Mouse (Mus musculus): ENCODE data around the gene Gm38394.
A peak's percentile ranks its signal among the peaks of the same experiment; 100 is the strongest.
"Not testable (repeated sequence)": the region's sequence is repeated elsewhere in the genome, so short reads cannot be mapped to it uniquely, and the experiment has no call there.

Gene Gm38394

DNA sequence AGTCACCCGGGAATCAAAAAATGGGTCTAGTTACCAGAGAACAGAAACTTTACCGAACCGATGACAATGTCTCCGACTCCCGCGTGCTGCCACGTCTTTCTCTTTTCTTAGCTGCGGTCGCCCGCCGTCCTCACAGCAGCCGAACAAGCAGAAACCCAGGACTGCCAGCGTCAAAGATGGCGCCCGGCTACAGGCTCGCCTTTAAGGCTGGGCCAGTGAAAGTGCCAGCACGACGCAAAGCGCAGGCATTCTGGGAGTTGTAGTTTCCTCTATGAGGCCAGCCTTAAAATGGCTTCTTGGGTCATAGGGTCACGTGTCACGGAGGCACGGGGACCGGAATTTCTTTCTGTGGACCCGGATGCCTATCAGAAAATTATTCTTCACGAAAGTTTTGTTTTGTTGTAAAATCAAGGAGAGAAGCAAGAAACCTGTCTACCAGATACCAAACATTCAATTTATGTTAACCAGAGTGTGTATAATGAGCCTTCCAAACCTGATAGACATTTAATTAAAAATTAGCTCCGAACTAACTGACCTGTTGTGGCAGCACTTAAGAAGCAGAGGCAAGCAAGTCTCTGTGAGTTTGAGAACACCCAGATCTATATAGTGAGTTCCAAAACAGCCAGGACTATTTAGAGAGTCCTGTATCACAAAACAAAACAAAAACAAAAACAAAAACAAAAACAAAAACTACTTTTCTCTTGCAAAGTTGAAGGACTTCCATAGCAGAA, at the start of gene Gm38394:
TSS of gene Gm38394 (minus strand) at position 116 of the 731 bp plus-strand sequence.
- peak; percentile 88 to 94 for DNase-seq (ENCODE audit: low spot score in 2 of 2)

GRCm38 (mm10) chr1:133710895-133711294, 49.8 kb upstream of the Gm38394 start:
- no peak for DNase-seq (ENCODE audit: low spot score in 2 of 2)

DNA sequence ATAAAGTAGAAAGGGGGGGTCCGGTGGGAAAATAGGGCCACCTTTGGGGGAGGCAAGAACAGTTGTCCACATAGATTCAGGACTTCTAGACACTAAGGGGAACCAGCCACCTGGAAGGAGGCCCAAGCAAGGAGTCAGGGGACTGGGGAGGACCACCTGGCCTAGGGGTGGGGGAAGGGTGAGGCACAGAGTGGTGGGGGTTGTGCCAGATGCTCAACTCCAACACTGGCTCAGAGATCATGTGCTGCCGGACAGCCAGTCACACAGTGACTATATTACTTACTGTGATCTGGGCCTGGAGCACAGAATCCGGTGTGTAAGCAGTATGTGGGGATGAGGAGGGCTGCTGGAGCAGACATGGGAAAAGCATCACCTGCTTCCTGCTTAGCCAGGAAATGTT, 48.2 kb upstream of the Gm38394 start:
- DNase-seq (ENCODE audit: low spot score in 2 of 2) = no peak

DNA sequence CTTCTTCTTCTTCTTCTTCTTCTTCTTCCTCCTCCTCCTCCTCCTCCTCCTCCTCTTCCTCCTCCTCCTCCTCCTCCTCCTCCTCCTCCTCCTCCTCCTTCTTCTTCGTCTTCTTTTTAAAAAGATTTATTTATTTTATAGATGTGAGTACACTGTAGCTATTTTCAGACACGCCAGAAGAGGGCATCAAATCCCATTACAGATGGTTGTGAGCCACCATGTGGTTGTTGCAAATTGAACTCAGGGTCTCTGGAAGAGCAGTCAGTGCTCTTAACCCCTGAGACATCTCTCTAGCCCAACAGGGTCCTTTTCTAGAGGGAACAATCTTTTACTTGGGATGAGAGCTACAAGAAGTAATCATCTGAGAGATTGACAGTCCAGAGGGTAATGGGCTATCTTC, 40.7 kb upstream of the Gm38394 start:
- not testable (repeated sequence) for DNase-seq (ENCODE audit: low spot score in 2 of 2)

- no peak for DNase-seq (ENCODE audit: low spot score in 2 of 2)
Observed at GRCm38 (mm10) chr1:133697935-133698620, 37.0 kb upstream of the Gm38394 start.

DNA sequence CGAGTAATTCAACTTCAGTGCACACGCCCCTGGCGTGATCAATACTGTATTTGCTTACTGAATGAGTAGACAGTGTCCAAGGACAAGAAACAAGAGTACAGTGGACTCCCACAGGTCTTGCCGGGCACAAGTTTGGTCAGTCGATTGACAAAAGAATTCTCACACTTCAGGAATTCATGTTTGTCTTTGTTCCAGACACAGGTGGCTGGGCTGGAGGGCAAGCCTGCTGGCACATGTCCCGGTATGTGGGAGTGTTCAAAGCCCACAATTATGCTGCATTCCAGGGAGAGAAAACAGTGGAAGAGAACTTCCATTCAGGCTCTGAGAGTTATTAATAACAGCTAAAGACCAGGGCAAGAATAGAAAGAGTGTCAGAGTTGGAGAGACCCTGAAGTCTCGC, 34.8 kb upstream of the Gm38394 start:
- DNase-seq (ENCODE audit: low spot score in 2 of 2) = no peak

DNA sequence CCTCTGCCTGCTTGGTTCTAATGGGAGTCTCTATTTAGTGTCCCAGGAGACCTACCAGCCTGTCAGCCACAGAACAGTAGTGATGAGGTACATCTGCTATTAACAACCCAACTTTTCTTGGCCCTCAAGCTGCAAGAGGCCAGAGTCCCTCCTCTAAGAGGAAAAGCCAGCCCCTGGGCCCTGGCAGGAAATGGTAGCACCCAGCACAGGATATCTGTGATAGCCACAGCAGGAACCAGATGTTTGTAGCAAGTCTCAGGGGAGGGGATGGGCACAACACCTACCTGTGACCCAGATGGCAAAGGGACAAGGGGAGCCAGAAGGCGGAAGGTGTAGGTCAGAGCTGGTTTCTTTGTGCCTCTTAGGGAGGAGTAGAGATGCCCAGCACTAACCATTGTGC, 33.8 kb upstream of the Gm38394 start:
- no peak for DNase-seq (ENCODE audit: low spot score in 2 of 2)

GRCm38 (mm10) chr1:133694301-133694700, 33.2 kb upstream of the Gm38394 start:
- DNase-seq (ENCODE audit: low spot score in 2 of 2) = no peak

GRCm38 (mm10) chr1:133693536-133694114, 32.5 kb upstream of the Gm38394 start:
- DNase-seq (ENCODE audit: low spot score in 2 of 2) = no peak

GRCm38 (mm10) chr1:133692195-133692594, 31.1 kb upstream of the Gm38394 start:
- DNase-seq (ENCODE audit: low spot score in 2 of 2) = no peak

DNA sequence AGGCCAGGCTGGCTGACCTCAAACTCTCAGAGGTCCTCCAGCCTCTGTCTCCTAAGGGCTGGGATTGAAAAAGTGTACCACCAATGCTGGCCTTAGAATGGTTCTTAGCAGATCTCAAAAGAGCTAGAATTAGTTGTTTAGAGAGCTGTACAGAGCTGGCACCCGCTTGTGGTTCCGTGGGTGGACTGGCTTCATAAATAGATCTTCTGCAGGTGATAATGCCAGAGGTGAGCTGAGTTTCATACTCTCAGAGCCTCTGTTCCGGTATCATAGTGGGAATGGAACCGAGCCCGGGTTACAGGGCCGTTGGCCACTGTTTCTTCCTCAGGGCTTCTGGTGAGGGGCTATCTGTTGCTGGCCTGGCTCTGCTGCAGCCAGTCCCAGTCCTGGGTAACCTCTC, 29.9 kb upstream of the Gm38394 start:
- DNase-seq (ENCODE audit: low spot score in 2 of 2) = no peak

DNA sequence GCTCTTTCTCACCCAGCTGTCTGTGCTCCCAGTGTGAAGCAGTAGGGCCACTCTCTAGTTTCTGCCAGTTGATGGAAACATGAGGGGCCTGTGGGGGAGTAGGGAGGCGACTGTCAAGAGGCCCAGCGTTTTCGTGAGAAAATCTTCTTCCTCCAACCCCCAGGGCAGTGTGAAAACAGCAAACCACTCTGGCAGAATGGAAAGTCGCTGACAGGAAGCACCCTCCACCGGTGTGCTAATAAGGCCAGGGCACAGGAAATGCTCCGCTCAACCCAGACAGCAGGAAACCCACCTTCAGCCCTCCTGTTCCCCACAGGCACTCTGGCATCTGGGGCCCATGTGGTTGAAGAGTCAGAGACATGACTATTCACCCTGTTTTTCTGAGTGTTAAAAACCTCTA, 28.8 kb upstream of the Gm38394 start, which contains the start of gene Lax1:
TSS of gene Lax1 (minus strand) at position 212 of the 400 bp plus-strand sequence.
- no peak for DNase-seq (ENCODE audit: low spot score in 2 of 2)

DNA sequence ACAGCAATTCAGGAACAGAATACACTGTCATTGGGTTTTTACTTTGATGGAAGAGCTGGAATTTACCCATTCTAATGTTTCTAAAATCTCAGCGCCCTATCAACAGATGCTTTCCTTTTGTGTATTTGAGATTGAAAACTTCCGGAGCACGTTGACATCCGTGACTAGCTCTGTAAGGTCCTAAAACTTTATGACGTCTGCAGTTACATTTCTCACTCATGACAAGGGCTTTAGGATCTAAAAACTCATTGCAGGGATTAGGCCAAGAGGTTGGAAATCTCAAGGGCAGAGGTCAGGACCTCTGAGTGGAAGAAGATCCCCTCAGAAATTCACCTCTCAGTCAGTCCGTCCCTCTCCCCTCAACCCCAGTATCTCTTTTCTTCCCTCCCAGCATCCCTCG, 27.2 kb upstream of the Gm38394 start:
- no peak for DNase-seq (ENCODE audit: low spot score in 2 of 2)

- DNase-seq (ENCODE audit: low spot score in 2 of 2) = no peak
Observed at GRCm38 (mm10) chr1:133685749-133686519, 24.8 kb upstream of the Gm38394 start.

DNA sequence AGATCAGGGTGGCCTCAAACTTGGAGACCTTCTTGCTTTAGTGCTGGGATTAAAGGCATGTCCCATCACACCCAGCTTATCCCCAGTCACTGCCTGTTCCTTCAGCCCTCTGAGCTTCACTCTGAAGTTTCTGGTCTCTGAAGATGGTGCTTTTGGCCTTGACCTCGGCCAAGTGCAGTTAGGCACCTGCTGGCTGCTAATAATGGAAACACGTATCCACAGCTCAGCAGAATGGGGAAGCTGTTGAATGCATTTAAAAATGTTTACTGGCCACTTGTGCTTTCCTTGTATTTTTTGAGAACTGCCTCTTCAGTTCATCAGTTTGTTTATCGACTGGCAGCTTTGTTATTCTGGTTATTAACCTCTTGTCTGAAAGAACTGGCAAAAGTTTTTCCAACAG, 10.7 kb upstream of the Gm38394 start:
- DNase-seq (ENCODE audit: low spot score in 2 of 2) = no peak

- no peak for DNase-seq (ENCODE audit: low spot score in 2 of 2)
Observed at GRCm38 (mm10) chr1:133671266-133671665, 10.1 kb upstream of the Gm38394 start.

DNA sequence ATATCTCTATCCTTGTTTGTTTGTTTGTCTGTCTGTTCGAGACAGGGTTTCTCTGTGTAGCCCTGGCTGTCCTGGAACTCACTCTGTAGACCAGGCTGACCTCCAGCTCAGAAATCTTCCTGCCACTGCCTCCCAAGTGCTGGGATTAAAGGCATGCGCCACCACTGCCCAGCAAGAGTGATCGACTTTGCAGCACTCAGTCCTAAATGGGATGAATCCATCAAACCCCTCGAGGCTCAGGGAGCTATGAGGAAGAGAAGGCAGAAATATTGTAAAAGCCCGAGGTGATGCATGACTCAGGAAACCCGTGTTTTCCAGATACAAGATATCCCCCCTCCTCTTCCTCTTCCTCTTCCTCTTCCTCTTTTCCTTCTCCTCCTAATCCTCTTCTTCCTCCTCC, 9.7 kb upstream of the Gm38394 start:
- DNase-seq (ENCODE audit: low spot score in 2 of 2) = no peak

DNA sequence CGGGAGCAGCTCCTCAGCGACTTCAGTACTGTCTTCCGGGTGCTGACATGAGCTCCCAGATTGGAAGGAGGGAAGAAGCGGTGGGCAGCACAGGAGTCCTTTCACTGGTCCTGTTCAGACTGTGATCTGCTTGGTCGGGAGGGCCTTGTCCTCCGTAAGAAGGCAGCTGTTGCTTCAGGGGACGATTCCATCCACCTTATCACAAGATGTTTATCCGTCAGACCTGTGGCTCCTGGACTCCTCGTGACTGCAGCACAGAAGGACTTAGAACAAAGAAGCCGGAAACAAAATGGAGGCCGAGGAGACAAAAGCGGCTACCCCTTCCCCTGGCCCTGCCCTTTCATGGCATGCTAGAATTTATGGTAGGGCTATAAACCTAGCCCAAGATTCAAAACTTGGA, 9.1 kb upstream of the Gm38394 start:
- DNase-seq (ENCODE audit: low spot score in 2 of 2) = no peak

GRCm38 (mm10) chr1:133668618-133669017, 7.5 kb upstream of the Gm38394 start:
- no peak for DNase-seq (ENCODE audit: low spot score in 2 of 2)

GRCm38 (mm10) chr1:133667721-133668120, 6.6 kb upstream of the Gm38394 start:
- no peak for DNase-seq (ENCODE audit: low spot score in 2 of 2)

DNA sequence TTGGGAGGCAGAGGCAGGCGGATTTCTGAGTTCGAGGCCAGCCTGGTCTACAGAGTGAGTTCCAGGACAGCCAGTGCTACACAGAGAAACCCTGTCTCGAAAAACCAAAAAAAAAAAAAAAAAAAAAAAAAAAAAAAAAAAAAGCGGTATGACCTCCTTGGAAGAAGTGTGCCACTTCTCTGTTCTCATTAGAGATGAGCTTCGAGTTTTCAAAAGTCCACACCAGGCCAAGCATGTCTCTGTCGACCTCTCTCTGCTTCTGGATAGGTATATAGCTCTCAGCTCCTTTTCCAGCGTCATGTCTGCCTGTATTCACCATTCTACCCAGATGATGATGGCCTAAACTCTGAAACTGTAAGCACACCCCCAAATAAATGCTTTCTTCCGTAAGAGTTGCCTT, 4.6 kb upstream of the Gm38394 start:
- not testable (repeated sequence) for DNase-seq (ENCODE audit: low spot score in 2 of 2)

Data from left cerebral cortex, adult 9 months (tissue).